Mouse (Mus musculus): Measurements from ENCODE around the gene Mapkapk5.

- TF ChIP-seq CTCF (IDR thresholded peaks at IDR 0.05; ENCODE audit: extremely low read depth, insufficient read depth, low read length) (no peak), POLR2A (IDR thresholded peaks at IDR 0.05; ENCODE audit: extremely low read depth, insufficient read depth, low read length) (peak; percentile 83; the same call in 1 of the 2 replicates)
These were observed 48.0 kb upstream of the Mapkapk5 start, which contains the start of gene Aldh2 for GRCm38 (mm10) chr5:121593451-121594401.
